Mouse (Mus musculus) kidney, embryonic 16.5 days (tissue): Measurements from ENCODE around the gene Gm7694. TPM values are rescaled to one million over a fixed set of nuclear protein-coding genes. Genes with fewer than 3 reads are reported as not detected.

Experiments
- ATAC-seq: fragments of 200-750 bp; cut with Nextera tagmentation; 2 replicates; pipeline ENCODE4 v1.8.0; 2017; ENCODE audit warnings: moderate TSS enrichment; ENCODE audit not compliant: low FRiP score, low TSS enrichment
- H3K27ac ChIP-seq: fragments of 300-500 bp; sonication (generic); 2 replicates; pipeline ENCODE4 v1.5.1; 2014; ENCODE audit warnings: low read length
- H3K27me3 ChIP-seq: fragments of 300-500 bp; sonication (generic); 2 replicates; pipeline ENCODE4 v1.6.1; 2014; ENCODE audit warnings: low read length, control low read depth, mixed read lengths; ENCODE audit not compliant: insufficient read depth
- H3K36me3 ChIP-seq: fragments of 300-500 bp; sonication (generic); 2 replicates; pipeline ENCODE4 v1.6.1; 2014; ENCODE audit warnings: low read length, control low read depth, mixed read lengths; ENCODE audit not compliant: insufficient read depth
- H3K4me1 ChIP-seq: fragments of 300-500 bp; sonication (generic); 2 replicates; pipeline ENCODE4 v1.6.1; 2014; ENCODE audit warnings: low read length, control low read depth, mixed read lengths; ENCODE audit not compliant: insufficient read depth
- H3K4me2 ChIP-seq: fragments of 300-500 bp; sonication (generic); replicated peaks from 2 replicates; pipeline ENCODE4 v1.6.1; 2014; ENCODE audit warnings: low read depth, low read length
- H3K4me3 ChIP-seq: fragments of 300-500 bp; sonication (generic); 2 replicates; pipeline ENCODE4 v1.5.1; 2014; ENCODE audit warnings: mild to moderate bottlenecking, low read length
- H3K9ac ChIP-seq: fragments of 300-500 bp; sonication (generic); replicated peaks from 2 replicates; pipeline ENCODE4 v1.6.1; 2014; ENCODE audit warnings: low read length
- H3K9me3 ChIP-seq: fragments of 300-500 bp; sonication (generic); 2 replicates; pipeline ENCODE4 v1.6.1; 2016; ENCODE audit warnings: low read length, control low read depth
- WGBS: fragments of 180-500 bp; shearing (Covaris S2); extraction: QIAGEN DNeasy Blood & Tissue Kit; methylation state at CpG from one replicate; pipeline ENCODE4 v1.1.7; 2014; 5-methylcytosine and 5-hydroxymethylcytosine counted together
- polyA plus RNA-seq: library from polyadenylated mRNA; unstranded; fragments of >200 nt; fragmentation: Nextera tagmentation; extraction: Ambion mirVana; gene quantifications from 2 replicates; pipeline ENCODE4 v1.2.1, GENCODE M21; 2015

The Gm7694 gene
- polyA plus RNA-seq: 6.5 and 6.8 TPM in 2 replicates

- Histone ChIP-seq H3K4me2 (no peak within 1 kb of the TSS), H3K27me3 (no peaks in the 10 kb centered on the region), H3K9me3 (no peaks in the 10 kb centered on the region), H3K4me1 (no peaks in the 10 kb centered on the region), H3K27ac (no peak within 1 kb of the TSS), H3K9ac (no peak within 1 kb of the TSS), H3K36me3 (0 out of 2 replicates have a peak, but pooled peaks cover 3% of the 10 kb centered on the region), H3K4me3 (no peak within 1 kb of the TSS)
- no peak for ATAC-seq
- 92% methylated on average over 4 of the region's 4 CpGs for WGBS
Observed at GRCm38 (mm10) chr1:170306232-170306631, at the start of gene Gm7694. TSS of gene Gm7694 (minus strand) at chr1:170306332.

GRCm38 (mm10) chr1:170353335-170353734 is 47.2 kb upstream of the Gm7694 start:
- Histone ChIP-seq H3K36me3 (no peaks in the 10 kb centered on the region), H3K9ac (no peak overlapping the region), H3K4me2 (no peak overlapping the region), H3K4me3 (no peak overlapping the region), H3K9me3 (no peaks in the 10 kb centered on the region), H3K4me1 (no peaks in the 10 kb centered on the region), H3K27ac (no peak overlapping the region), H3K27me3 (no peaks in the 10 kb centered on the region)
- WGBS: 65% methylated on average over 3 of the region's 3 CpGs
- no peak for ATAC-seq

- Histone ChIP-seq H3K36me3 (no peaks in the 10 kb centered on the region), H3K9ac (no peak overlapping the region), H3K9me3 (no peaks in the 10 kb centered on the region), H3K4me2 (no peak overlapping the region), H3K27ac (no peak overlapping the region), H3K4me3 (no peak overlapping the region), H3K4me1 (no peaks in the 10 kb centered on the region), H3K27me3 (no peaks in the 10 kb centered on the region)
- no peak for ATAC-seq
Observed at GRCm38 (mm10) chr1:170351080-170351479, 44.9 kb upstream of the Gm7694 start.

GRCm38 (mm10) chr1:170346266-170346665 is 40.1 kb upstream of the Gm7694 start:
- no peak overlapping the region for H3K27ac ChIP-seq
- H3K4me2 ChIP-seq: no peak overlapping the region
- 76% methylated on average over 3 of the region's 3 CpGs for WGBS
- H3K9ac ChIP-seq: no peak overlapping the region
- ATAC-seq: no peak
- H3K4me1 ChIP-seq: no peaks in the 10 kb centered on the region
- H3K36me3 ChIP-seq: no peaks in the 10 kb centered on the region
- no peak overlapping the region for H3K4me3 ChIP-seq
- H3K9me3 ChIP-seq: no peaks in the 10 kb centered on the region
- H3K27me3 ChIP-seq: no peaks in the 10 kb centered on the region

- no peaks in the 10 kb centered on the region for H3K4me1 ChIP-seq
- H3K9ac ChIP-seq: no peak overlapping the region
- no peak for ATAC-seq
- H3K36me3 ChIP-seq: no peaks in the 10 kb centered on the region
- H3K4me3 ChIP-seq: no peak overlapping the region
- no peak overlapping the region for H3K27ac ChIP-seq
- H3K27me3 ChIP-seq: no peaks in the 10 kb centered on the region
- no peaks in the 10 kb centered on the region for H3K9me3 ChIP-seq
- no peak overlapping the region for H3K4me2 ChIP-seq
- 96% methylated on average over 4 of the region's 4 CpGs for WGBS
Observed at GRCm38 (mm10) chr1:170343906-170344305, 37.8 kb upstream of the Gm7694 start.

GRCm38 (mm10) chr1:170343081-170343480 is 36.9 kb upstream of the Gm7694 start:
- Histone ChIP-seq H3K4me3 (no peak overlapping the region), H3K4me2 (no peak overlapping the region), H3K4me1 (no peaks in the 10 kb centered on the region), H3K36me3 (no peaks in the 10 kb centered on the region), H3K9ac (no peak overlapping the region), H3K27me3 (no peaks in the 10 kb centered on the region), H3K27ac (no peak overlapping the region), H3K9me3 (no peaks in the 10 kb centered on the region)
- WGBS: 72% methylated on average over 8 of the region's 8 CpGs
- no peak for ATAC-seq

- H3K36me3 ChIP-seq: no peaks in the 10 kb centered on the region
- WGBS: 95% methylated on average over 3 of the region's 3 CpGs
- H3K9me3 ChIP-seq: no peaks in the 10 kb centered on the region
- H3K27me3 ChIP-seq: no peaks in the 10 kb centered on the region
- no peak overlapping the region for H3K9ac ChIP-seq
- H3K4me2 ChIP-seq: no peak overlapping the region
- ATAC-seq: no peak
- H3K4me3 ChIP-seq: no peak overlapping the region
- H3K4me1 ChIP-seq: no peaks in the 10 kb centered on the region
- no peak overlapping the region for H3K27ac ChIP-seq
Observed at GRCm38 (mm10) chr1:170339943-170340342, 33.8 kb upstream of the Gm7694 start.

GRCm38 (mm10) chr1:170332775-170333174 is 26.6 kb upstream of the Gm7694 start:
- no peak overlapping the region for H3K27ac ChIP-seq
- no peaks in the 10 kb centered on the region for H3K36me3 ChIP-seq
- 77% methylated on average over 4 of the region's 4 CpGs for WGBS
- no peak overlapping the region for H3K9ac ChIP-seq
- no peak overlapping the region for H3K4me3 ChIP-seq
- no peak overlapping the region for H3K4me2 ChIP-seq
- no peaks in the 10 kb centered on the region for H3K4me1 ChIP-seq
- H3K27me3 ChIP-seq: no peaks in the 10 kb centered on the region
- no peaks in the 10 kb centered on the region for H3K9me3 ChIP-seq
- no peak for ATAC-seq

GRCm38 (mm10) chr1:170331926-170332325 is 25.8 kb upstream of the Gm7694 start:
- no peaks in the 10 kb centered on the region for H3K36me3 ChIP-seq
- H3K27ac ChIP-seq: no peak overlapping the region
- no peaks in the 10 kb centered on the region for H3K4me1 ChIP-seq
- no peaks in the 10 kb centered on the region for H3K27me3 ChIP-seq
- ATAC-seq: no peak
- H3K9ac ChIP-seq: no peak overlapping the region
- WGBS: 74% methylated on average over 6 of the region's 6 CpGs
- no peaks in the 10 kb centered on the region for H3K9me3 ChIP-seq
- no peak overlapping the region for H3K4me3 ChIP-seq
- no peak overlapping the region for H3K4me2 ChIP-seq

GRCm38 (mm10) chr1:170325277-170325676 is 19.1 kb upstream of the Gm7694 start:
- no peak overlapping the region for H3K27ac ChIP-seq
- WGBS: 93% methylated on average over 4 of the region's 4 CpGs
- H3K9ac ChIP-seq: no peak overlapping the region
- no peaks in the 10 kb centered on the region for H3K9me3 ChIP-seq
- no peaks in the 10 kb centered on the region for H3K36me3 ChIP-seq
- H3K4me1 ChIP-seq: no peaks in the 10 kb centered on the region
- ATAC-seq: no peak
- H3K4me2 ChIP-seq: no peak overlapping the region
- no peaks in the 10 kb centered on the region for H3K27me3 ChIP-seq
- no peak overlapping the region for H3K4me3 ChIP-seq

GRCm38 (mm10) chr1:170324312-170324711 is 18.2 kb upstream of the Gm7694 start:
- Histone ChIP-seq H3K4me1 (no peaks in the 10 kb centered on the region), H3K27ac (no peak overlapping the region), H3K9me3 (no peaks in the 10 kb centered on the region), H3K4me3 (no peak overlapping the region), H3K4me2 (no peak overlapping the region), H3K36me3 (no peaks in the 10 kb centered on the region), H3K27me3 (no peaks in the 10 kb centered on the region), H3K9ac (no peak overlapping the region)
- WGBS: 91% methylated on average over 1 of the region's 1 CpGs
- no peak for ATAC-seq
